Mouse (Mus musculus) cerebellum, adult 11 months (tissue): Measurements from ENCODE around the gene Nrp2.

Experiments used
- DNase-seq: peaks from one replicate; pipeline ENCODE4 v3.0.0; 2022

The Nrp2 gene

DNA sequence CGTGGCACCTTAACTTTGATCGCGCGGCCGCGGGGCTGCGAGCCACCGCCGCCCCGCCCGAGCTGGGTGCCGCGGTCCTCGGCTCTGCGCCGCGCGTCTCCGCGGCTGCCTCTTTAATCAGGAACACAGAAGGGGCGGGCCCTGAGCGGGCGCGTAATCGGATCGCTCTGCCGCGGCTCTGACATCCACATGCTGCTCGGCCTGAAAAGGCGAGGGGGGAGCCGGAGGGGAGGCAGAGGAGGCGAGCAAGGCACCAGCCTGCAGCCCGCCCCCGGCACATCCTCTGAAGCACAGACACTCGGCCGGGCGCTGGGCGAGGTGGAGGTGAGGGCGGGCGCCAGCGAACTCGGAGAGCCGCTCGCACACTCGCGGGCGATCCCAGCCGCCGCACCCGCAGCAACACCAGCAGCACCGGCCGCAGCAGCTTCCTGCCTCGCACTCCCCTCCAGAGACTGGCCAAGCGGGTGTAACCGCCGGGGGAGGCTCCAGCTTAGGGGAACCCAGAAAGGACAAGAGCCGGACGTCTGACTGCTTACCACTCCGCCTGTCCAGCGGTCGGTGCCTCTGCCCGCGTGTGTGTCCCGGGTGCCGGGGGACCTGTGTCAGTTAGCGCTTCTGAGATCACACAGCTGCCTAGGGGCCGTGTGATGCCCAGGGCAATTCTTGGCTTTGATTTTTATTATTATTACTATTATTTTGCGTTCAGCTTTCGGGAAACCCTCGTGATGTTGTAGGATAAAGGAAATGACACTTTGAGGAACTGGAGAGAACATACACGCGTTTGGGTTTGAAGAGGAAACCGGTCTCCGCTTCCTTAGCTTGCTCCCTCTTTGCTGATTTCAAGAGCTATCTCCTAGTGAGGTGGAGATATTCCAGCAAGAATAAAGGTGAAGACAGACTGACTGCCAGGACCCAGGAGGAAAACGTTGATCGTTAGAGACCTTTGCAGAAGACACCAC lies at the start of gene Nrp2:
Nrp2 (plus strand) TSS at position 128 of the 959 bp plus-strand sequence.
- DNase-seq = peak; percentile 57

DNA sequence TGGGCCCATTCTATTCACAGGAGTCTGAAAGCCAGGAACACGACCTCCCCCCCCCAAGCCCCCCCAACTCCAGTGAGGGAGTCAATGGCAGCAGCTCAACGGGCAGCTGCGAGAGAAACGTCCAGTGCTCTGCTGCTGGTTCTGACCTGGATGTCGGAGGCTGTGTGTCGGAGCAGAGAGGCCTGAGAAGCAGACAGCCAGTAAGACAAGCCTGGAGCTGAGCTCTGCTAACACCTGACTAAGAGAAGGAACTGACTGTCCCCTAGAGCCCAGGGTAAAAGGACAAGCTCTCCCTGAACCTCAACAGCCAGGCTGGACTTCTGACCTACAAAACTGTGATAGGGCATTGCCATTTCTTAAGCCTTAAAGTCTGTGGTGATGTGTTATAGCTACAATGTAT lies 48.6 kb upstream of the Nrp2 start:
- no peak for DNase-seq

DNA sequence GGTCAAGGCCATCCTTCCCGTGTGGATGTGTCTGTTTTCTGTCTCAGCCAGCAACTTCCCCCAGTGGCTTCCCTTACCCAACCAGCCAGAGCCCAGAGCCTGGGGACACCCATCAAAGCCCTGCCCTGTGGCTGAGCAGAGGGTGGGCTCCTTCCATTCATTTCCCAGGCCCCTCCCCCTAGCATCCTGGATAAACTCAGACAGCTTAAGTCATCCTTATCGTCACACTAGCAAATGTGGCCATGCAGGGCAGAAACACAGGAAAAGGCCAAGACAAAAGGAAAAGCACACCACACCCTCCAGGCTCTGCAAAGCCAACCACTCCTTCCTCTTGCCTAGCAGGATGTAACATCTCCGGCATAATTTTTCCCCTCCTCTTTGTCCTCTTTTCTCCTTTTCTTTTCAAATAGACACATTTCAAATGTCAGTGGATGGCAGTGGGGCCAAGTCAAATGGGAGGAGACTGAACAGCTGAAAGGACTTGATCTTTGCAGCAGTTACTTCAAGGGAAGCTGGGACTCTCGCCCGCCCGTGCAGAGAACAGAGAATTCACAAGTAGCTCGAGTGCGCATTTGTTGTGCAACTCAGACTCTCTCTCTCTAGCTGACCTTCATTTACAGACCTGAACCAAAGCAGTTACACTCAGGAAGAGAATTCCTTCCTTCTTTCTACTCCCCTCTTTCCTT lies 38.0 kb upstream of the Nrp2 start:
- no peak for DNase-seq

DNA sequence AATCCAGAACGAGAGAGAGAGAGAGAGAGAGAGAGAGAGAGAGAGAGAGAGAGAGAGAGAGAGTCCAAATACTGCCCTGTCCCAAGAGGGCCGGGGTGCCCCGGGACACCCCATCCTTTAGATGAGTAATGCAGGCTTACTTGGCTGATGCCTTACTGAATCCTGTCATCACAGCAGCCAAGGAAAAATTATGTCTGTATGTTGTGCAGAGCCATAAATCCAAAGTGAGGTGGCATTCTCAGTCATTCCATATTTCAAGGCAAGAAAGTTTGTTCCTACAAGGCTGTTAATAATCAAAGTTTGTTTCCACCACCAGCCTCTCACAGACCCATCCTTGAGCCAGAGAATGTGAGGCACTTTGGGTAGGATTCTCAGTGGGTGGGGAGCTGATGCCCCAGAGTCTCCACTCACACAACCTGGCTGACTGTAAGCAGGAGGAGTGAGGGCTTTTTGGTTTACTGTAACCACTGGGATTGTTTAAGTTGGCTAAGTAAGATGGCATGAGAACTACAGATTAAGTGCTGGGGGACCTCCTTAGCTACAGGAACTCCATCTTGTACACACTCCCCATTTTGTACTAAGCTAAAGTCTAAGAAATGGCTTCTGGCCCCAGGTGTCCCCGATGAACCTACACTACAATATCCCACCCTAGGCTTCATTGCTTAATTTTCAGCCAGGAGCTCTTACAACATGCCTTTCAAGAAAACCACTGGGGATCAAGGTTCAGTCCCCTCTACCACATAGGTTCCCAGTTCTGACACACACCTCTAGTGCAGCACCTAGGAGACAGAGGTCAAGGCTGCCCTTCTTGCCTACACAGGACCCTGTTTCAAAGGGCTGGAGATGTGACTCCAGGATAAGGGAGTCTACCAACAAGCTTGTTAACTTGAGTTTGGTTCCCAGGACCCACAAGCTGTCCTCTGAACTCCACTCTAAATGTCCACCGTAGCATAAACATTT lies 37.0 kb upstream of the Nrp2 start:
- no peak for DNase-seq

DNA sequence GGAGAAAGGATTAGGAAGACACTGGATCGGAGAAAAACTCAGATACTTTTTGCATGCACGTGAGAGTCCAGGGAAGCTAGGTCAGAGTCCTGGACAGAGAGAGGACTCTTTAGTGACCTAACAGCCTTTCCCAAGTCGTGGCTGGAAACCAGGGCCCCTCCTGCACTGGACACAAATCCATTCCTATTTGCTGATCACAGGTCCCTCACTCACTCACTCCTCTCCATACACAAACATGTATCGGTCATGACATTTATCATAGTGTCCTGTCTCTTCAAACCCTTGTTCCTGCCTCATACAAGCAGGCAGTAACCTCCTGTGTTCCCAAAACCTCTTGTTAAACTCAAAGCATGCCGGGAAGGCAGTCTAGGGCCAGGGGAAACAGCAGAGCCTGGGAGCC lies 36.3 kb upstream of the Nrp2 start:
- no peak for DNase-seq

DNA sequence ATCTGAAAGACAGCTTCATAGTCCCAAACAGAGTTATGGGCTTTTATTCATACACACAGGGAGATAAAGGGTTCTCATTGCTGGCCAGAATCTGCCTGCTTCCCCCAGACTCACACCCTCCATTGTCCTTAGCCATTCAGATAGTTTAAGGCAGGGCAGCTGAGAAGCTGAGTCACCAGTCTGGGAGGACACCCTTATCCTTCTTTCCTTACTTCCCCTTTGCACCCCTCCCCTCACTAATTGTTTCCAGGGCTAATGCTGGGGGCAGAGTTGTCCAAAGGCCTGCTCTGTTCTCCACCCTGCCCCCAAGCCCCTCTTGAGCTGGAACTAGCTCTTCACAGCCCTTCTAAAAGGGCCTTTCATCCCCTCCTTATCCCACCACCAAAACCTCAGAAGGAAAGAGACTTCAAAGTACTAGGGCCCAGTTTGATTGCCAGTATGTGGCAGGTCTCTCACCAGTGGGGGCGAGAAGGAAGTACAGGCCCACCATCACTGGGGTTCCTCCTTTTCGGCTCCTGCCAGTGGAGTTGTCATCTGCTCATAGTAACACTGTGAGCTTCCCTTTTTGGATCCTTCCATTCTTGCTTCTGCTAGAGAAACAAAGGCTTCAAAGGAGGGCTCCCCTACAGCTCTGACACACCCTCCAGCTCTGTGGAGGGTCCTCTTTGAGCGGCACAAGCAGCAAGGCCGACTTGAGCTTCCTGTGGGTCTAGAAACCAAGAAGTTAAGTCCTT lies 24.3 kb upstream of the Nrp2 start:
- DNase-seq = no peak

DNA sequence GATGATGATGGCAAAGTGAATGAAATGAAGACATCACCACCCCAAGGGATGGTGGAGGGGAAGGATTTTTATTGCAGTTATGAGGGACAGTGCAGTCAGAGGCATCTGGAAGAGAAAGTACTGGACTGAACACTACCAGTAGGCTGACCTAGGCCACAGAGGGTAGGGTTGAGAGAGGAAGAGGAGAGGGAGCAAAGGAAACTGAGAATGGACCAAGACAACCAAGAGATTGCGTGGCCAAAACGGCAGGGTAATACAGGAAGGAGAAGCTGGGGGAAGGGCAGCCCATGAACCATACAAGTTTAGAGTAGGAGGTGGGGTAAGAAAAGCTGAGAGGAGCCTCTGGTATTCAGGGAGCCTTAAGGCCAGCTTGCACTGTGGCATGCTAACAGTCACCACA lies 23.6 kb upstream of the Nrp2 start:
- DNase-seq = no peak

DNA sequence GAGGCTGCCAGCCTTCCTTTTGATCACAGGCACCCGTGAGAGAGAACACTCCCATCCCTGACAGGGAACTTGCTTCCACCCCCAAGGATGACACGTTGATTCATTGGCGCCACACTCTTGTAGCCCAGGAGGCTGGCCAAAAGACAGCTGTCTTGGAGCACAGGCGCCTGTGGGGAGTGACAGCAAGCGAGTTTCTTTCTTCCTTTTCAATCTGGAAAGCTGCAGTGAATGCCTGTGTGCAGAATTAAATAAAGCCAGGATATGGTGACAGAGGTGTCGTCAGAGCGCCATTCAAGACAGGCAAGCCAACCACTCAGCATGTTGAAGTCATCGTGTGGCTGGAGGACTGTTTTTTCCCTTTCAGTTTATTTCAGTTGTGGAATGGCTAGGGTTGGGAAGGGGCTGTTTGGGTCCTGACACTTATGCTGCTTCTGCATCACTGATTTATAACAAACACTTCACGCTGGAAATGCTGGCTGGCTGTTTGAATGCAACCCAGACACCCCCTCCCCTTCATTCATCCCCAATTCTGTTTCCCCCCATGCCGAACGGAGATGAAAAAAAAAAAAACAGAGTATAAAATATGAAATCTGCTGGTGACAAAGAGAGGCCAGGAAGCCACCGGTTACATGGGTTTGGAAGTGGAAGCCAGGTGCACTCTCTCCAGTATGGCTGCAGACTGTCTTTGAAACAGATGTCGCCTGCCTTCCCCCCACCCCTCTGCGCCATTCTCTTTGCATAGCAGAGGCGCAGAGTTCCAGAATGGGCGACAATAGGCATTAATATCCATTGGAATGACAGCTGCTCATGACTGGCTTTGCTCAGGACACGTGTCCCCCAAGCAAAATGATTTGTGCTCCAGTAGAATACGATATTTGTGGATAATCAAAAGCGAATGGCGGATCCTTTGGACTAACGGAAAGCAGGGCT lies 20.4 kb upstream of the Nrp2 start:
- no peak for DNase-seq

DNA sequence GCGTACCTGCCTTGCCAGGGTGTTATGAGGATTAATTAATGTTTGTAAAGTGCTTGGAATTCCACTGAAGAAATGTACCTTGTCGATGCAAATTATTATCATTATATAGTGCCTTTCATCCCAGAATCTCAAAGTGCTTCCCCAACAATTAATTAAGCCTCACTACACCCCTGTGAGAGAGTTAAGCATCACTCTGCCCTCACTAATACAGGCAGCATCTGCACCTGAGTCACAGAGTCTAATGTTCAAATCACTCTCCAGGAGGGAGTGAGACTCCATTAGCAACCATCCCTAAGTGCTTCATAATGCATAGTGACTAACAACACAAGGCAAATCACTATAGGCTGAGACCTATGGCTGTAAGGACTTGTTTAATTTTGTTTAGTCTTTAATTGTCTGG lies 19.6 kb upstream of the Nrp2 start:
- DNase-seq = no peak

DNA sequence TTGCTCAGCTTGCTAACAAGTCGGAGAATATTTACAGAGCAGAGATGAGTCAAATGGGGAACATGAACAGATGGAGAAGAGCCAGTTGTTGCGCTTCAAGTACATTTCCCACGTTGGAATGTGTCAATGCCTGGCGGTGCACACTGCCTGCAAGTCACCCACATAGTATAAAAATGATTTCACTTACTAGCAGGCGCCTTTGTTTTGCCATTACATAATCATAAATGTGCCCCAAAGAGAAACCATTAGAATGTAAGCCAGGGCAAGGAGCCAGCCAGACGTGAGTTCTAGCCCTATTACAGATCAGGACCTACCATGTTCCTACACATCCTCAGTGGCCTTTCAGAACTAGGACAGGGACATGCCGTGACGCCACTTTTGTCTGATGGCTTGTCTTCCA lies 15.6 kb upstream of the Nrp2 start:
- no peak for DNase-seq

DNA sequence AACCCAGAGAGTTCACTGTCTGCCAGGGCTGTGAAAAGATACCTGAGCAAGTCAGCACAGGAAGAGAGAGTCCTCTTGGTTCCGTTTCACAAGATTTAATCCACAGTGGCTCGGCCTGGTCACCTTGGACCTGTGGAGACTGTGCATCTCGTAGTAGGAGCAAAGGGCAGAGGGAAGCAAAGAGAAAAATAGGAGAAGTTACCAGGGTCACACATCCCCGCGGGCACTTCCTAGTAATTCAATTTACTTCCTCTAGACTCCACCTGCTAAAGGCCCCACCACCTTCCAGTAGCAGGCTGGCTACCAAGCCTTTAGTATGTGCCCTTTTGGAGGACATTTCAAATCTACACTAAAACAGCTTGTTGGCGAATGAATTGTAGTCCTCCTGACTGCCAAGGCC lies 11.9 kb upstream of the Nrp2 start:
- DNase-seq = no peak

DNA sequence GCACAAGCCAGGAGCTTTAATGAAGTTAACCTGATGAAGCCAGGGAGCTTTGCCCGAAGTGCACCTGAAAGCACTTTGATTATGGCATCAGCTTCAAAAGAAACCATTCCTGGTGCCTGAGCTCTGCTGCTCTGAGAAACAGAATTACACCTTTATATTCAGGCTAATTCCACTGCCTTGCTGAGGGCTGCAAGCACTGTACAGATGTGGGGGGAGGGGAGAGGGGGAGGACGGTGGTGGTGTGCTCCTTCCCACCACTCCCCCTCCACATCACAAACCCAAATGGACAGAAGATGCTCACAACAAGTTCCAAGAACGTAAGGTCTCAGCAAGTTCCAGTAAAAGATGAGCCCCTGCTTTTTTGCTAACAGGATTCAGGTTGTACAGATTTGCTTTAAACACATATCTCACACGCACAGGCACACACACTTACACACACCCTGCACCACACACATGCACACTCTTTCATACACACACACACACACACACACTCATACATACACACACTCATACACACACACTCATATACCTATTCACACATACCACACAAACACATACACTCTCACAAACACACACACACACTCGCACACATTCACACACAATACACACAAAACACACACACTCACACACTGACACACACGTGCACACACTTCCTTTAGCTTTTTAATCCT lies 6.6 kb upstream of the Nrp2 start:
- DNase-seq = no peak

DNA sequence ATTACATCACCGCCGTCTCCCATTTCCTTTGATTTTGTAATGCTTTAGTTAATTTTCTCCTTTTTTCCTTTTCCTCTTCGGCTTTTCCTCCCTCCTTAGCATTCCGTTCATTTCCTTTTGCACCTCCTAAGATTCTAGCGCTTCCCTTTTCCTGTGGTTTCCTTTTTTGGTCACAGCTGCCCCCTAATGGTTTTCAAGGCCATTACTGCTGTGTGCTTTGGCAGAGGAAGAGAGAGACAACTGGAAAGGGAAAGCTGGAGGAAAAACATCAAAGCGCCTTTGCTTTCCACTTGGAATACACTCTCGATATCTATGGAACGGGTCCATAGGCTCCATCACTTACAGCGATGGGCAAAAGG lies 6.1 kb upstream of the Nrp2 start:
- DNase-seq = no peak

DNA sequence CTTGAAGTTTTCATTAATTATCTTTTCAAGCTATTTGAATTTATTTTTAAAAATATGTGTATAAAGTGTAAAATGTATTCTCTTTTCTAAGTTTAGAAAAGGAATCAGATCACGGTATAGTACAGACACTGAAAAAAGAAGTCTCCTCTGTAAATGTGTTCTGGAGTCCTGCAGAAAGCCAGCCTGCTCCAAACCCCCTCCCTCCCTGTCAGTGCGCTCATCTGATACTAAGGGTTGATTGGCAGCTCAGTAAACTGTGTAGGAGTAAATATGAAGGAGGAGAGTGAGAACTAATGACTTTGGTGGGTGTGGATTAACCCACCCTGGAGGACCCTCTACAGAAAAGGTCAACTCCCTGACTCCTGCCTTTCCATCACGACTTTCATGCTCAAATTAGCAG lies 5.7 kb upstream of the Nrp2 start:
- DNase-seq = no peak

DNA sequence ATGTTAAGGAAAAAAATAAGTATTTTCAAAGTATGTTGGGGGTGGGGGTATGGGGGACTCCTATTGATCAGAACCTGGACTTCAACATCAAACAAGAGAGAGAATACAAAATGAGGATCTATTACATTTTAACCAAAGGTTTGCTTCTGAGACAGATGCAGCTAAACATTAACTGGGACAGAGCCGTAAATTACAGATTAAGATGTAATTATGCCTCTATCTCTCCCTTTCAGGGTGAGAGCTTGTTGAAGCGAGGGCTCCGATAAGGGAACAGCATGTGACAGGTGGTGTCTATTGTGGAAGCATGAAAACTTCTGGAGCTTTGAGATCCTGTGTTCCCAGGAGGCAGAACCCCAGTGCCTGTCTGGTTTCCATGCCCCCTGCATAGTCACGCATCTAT lies 3.3 kb upstream of the Nrp2 start:
- no peak for DNase-seq

DNA sequence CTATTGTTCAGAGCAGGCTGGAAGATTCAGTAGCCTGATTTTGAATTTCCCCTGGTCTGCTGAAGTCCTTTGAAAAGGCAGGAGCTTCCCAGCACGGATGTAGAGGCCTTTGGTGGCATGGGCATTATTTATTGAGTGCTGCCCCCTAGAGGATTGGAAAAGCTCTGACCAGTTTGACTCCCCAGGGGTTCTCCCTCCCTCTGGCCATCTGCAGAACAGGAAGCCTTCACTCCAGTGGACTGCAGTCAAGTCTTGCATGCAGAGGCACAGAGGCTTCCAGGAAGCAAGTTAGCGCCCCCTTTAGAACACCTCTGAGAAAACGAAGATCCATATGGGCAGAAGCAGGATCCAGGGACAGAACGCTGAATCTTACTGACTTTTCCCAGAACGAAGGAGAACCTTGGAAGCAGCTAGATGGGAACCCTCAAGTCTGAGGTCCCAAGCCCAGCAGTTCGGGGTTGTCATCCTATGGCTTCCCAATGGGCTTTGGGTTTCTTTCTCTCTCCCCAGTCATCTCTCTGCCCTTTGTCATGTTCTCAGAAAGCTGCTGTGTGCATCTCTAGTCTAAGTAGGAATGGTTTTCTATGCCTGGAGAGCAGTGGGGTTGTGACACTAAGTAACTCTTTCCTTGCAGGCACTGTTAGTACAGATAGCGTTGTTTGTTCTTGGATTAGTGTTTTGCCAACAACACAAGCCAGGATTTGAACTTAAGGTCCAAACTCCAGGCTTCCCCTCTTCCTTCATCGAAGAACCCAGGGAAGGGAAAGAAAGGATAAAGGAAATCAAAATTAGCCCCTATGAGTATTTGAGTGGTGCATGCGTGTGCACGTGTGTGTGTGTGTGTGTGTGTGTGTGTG lies 1.8 kb upstream of the Nrp2 start:
- peak; percentile 63 for DNase-seq

DNA sequence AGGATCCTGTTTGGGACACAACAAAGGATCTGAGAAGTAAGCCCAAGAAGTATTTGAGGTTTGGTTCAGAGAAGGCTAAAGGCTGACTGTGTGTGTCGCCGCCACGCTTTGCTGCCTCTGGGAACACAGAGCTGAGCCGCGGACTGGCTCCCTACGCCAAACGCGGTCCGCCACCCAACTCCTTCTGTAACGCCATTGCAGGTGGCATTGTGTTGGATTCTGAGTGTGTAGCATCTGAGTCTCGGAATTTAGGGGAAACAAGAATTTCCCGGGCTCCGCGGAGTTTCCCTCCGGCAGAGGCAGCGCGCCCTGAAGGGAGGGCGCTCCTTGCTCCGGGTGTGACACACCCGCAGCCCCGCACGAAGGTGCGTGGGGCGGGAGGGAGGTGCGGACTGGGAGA lies 342 bp upstream of the Nrp2 start:
- no peak for DNase-seq

DNA sequence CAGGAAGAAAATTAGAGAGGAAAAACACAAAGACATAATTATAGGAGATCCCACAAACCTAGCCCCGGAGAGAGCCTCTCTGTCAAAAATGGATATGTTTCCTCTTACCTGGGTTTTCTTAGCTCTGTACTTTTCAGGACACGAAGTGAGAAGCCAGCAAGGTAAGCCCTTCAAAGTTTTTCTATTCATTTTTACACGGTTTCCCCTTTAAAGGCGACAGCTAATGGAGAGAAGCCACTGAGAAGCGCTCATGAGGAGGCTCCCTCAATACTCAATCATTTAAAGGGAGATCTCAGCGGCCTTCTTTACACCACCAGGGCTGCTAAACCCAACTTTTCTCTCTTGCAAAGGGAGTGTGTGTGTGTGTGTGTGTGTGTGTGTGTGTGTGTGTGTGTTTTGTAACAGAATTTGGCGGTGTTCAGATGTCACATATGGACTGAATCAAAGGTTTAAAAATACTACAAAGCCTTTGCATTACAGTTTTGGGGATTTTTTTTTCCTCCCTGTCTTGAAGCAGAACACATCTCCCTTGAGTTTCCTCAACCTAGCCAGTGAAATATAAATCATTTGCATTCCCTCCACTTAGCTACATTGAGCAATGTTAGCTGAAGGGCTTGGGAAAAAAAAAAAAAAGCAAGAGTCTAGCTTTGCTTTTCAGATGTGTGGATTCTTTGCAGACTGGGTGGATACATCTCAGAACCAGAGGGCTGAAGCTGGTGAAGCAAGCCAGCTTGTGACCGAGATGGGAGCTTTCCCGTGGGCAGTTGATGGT lies 1.2 kb downstream of the Nrp2 start:
- DNase-seq = no peak
